Mouse (Mus musculus) thymus, adult 2 months (tissue): ENCODE measurements around the gene Ms4a15.

Source experiments
- CTCF ChIP-seq: fragments of 200-500 bp; IDR thresholded peaks from 2 replicates; pipeline ENCODE4 v1.5.1; 2012; ENCODE audit warnings: mild to moderate bottlenecking, control low read depth, low read length, moderate library complexity, borderline replicate concordance; ENCODE audit not compliant: control insufficient read depth, poor library complexity, insufficient read depth; ENCODE audit errors: extremely low read depth
- POLR2A ChIP-seq: fragments of 200-500 bp; IDR thresholded peaks from 2 replicates; pipeline ENCODE4 v1.6.1; 2012; ENCODE audit warnings: mild to moderate bottlenecking, low read length, control low read depth, moderate library complexity; ENCODE audit not compliant: control insufficient read depth, poor library complexity, insufficient read depth; ENCODE audit errors: extremely low read depth

- TF ChIP-seq CTCF = no peak
- TF ChIP-seq POLR2A = no peak
Measured at GRCm38 (mm10) chr19:10937110-10937563, 55.9 kb downstream of the Ms4a15 start, which contains the start of gene Ptgdr2.
